Mouse (Mus musculus) kidney, adult 2 months (tissue): ENCODE results near the gene Ccnd2.

Experiments
- CTCF ChIP-seq: fragments of 200-500 bp; conservative IDR thresholded peaks from 2 replicates; pipeline ENCODE4 v1.5.1; 2011; ENCODE audit warnings: low read depth, mild to moderate bottlenecking, control low read depth, low read length, moderate library complexity, mixed read lengths; ENCODE audit not compliant: insufficient read depth, insufficient read length
- POLR2A ChIP-seq: fragments of 200-500 bp; IDR thresholded peaks from one replicate; pipeline ENCODE4 v1.6.1; 2011; ENCODE audit warnings: low read depth, low read length, control low read depth

- TF ChIP-seq POLR2A: no peak
- no peak for TF ChIP-seq CTCF
Measured at GRCm38 (mm10) chr6:127104396-127105029, 47.5 kb downstream of the Ccnd2 start.
